Mouse (Mus musculus) MEL (cell line): ENCODE data around the gene Mcpt2.
"Not testable (repeated sequence)": the region's sequence is repeated elsewhere in the genome, so short reads cannot be mapped to it uniquely, and the experiment has no call there.

Experiments
- ETS1 ChIP-seq: IDR thresholded peaks from 2 replicates; pipeline ENCODE4 v1.6.1; 2012; ENCODE audit warnings: low read depth, mild to moderate bottlenecking, inconsistent platforms, low read length, improper control_type of control experiment, moderate library complexity
- GABPA ChIP-seq: IDR thresholded peaks from 2 replicates; pipeline ENCODE4 v1.6.1; 2012; ENCODE audit warnings: low read depth, mild to moderate bottlenecking, inconsistent platforms, low read length, improper control_type of control experiment, moderate library complexity
- GATA1 ChIP-seq: IDR thresholded peaks from 2 replicates; pipeline ENCODE4 v1.6.1; 2011; ENCODE audit warnings: low read depth, low read length, improper control_type of control experiment
- MEF2A ChIP-seq: IDR thresholded peaks from 2 replicates; pipeline ENCODE4 v1.6.1; 2014; ENCODE audit warnings: low read depth, mild to moderate bottlenecking, inconsistent platforms, low read length, improper control_type of control experiment; ENCODE audit not compliant: poor library complexity, insufficient replicate concordance, severe bottlenecking; ENCODE audit errors: extremely low read depth
- NELFE ChIP-seq: IDR thresholded peaks from 2 replicates; pipeline ENCODE4 v1.6.1; 2011; ENCODE audit warnings: low read depth, low read length, improper control_type of control experiment
- SMC3 ChIP-seq: IDR thresholded peaks from 2 replicates; pipeline ENCODE4 v1.6.1; 2011; ENCODE audit warnings: low read depth, low read length, improper control_type of control experiment
- USF1 ChIP-seq: IDR thresholded peaks from 2 replicates; pipeline ENCODE4 v1.6.1; 2014; ENCODE audit warnings: low read depth, mild to moderate bottlenecking, inconsistent platforms, low read length, improper control_type of control experiment, moderate library complexity

- TF ChIP-seq SMC3, MEF2A, NELFE, USF1, GABPA, ETS1: not testable (repeated sequence)
- TF ChIP-seq GATA1, result peak; percentile 52
These were observed at the start of gene Mcpt2 for GRCm38 (mm10) chr14:56041792-56042191.
